Mouse (Mus musculus) midbrain, embryonic 14.5 days (tissue): Measurements from ENCODE around the gene Aktip. TPM values are rescaled to one million over a fixed set of nuclear protein-coding genes. Genes with fewer than 3 reads are reported as not detected.

Experiments
- ATAC-seq: fragments of 200-750 bp; cut with Nextera tagmentation; 2 replicates; pipeline ENCODE4 v1.8.0; 2017; ENCODE audit warnings: moderate number of reproducible peaks, moderate library complexity; ENCODE audit not compliant: low FRiP score, low TSS enrichment
- DNase-seq: peaks from one replicate; pipeline ENCODE4 v3.0.0-alpha.2; 2015
- H3K27ac ChIP-seq: fragments of 300-500 bp; sonication (generic); replicated peaks from 2 replicates; pipeline ENCODE4 v1.5.1; 2014; ENCODE audit warnings: mild to moderate bottlenecking, low read depth, low read length, moderate library complexity
- H3K27me3 ChIP-seq: fragments of 300-500 bp; sonication (generic); 2 replicates; pipeline ENCODE4 v1.6.1; 2014; ENCODE audit warnings: low read length, control low read depth, mixed read lengths; ENCODE audit not compliant: control insufficient read depth, insufficient read depth
- H3K36me3 ChIP-seq: fragments of 300-500 bp; sonication (generic); 2 replicates; pipeline ENCODE4 v1.6.1; 2014; ENCODE audit warnings: low read length, control low read depth; ENCODE audit not compliant: control insufficient read depth, insufficient read depth
- H3K4me1 ChIP-seq: fragments of 300-500 bp; sonication (generic); 2 replicates; pipeline ENCODE4 v1.6.1; 2014; ENCODE audit warnings: mild to moderate bottlenecking, antibody characterized with exemption, low read length, control low read depth; ENCODE audit not compliant: control insufficient read depth, insufficient read depth
- H3K4me2 ChIP-seq: fragments of 300-500 bp; sonication (generic); 2 replicates; pipeline ENCODE4 v1.6.1; 2014; ENCODE audit warnings: mild to moderate bottlenecking, low read length, moderate library complexity
- H3K4me3 ChIP-seq: fragments of 300-500 bp; sonication (generic); replicated peaks from 2 replicates; pipeline ENCODE4 v1.5.1; 2014; ENCODE audit warnings: low read depth, low read length
- H3K9ac ChIP-seq: fragments of 300-500 bp; sonication (generic); replicated peaks from 2 replicates; pipeline ENCODE4 v1.6.1; 2014; ENCODE audit warnings: mild to moderate bottlenecking, low read length, moderate library complexity
- H3K9me3 ChIP-seq: fragments of 300-500 bp; sonication (generic); 2 replicates; pipeline ENCODE4 v1.6.1; 2016; ENCODE audit warnings: low read length, control low read depth, mixed read lengths; ENCODE audit not compliant: control insufficient read depth
- WGBS: fragments of 180-500 bp; shearing (Covaris S2); extraction: QIAGEN DNeasy Blood & Tissue Kit; methylation state at CpG from one replicate; pipeline ENCODE4 v1.1.7; 2014; 5-methylcytosine and 5-hydroxymethylcytosine counted together
- polyA plus RNA-seq: library from polyadenylated mRNA; unstranded; fragments of >200 nt; fragmentation: Nextera tagmentation; extraction: Ambion mirVana; gene quantifications from 2 replicates; pipeline ENCODE4 v1.2.1, GENCODE M21; 2014

Gene Aktip
- 131 and 143 TPM in 2 replicates for polyA plus RNA-seq

GRCm38 (mm10) chr8:91199876-91200275, at the start of gene Aktip:
TSS of gene Aktip (minus strand) at chr8:91199976.
- no peaks in the 10 kb centered on the region for H3K9me3 ChIP-seq
- H3K27ac ChIP-seq: no peak within 1 kb of the TSS
- H3K36me3 ChIP-seq: no peaks in the 10 kb centered on the region
- WGBS: 94% methylated on average over 7 of the region's 7 CpGs
- no peaks in the 10 kb centered on the region for H3K27me3 ChIP-seq
- H3K9ac ChIP-seq: no peak within 1 kb of the TSS
- H3K4me3 ChIP-seq: no peak within 1 kb of the TSS
- DNase-seq: no peak
- no peak for ATAC-seq
- H3K4me2 ChIP-seq: no peak within 1 kb of the TSS
- H3K4me1 ChIP-seq: no peaks in the 10 kb centered on the region

- WGBS: 65% methylated on average over 4 of the region's 4 CpGs
- no peak for ATAC-seq
These were observed 46.2 kb upstream of the Aktip start for GRCm38 (mm10) chr8:91245821-91246454.

GRCm38 (mm10) chr8:91242721-91243120, 42.9 kb upstream of the Aktip start:
- no peak overlapping the region for H3K9ac ChIP-seq
- H3K27ac ChIP-seq: no peak overlapping the region
- DNase-seq (no peak), ATAC-seq (no peak)
- no peak overlapping the region for H3K4me3 ChIP-seq
- 87% methylated on average over 1 of the region's 1 CpGs for WGBS
- H3K4me2 ChIP-seq: no peak overlapping the region
- H3K36me3 ChIP-seq: 0 out of 2 replicates have a peak, but pooled peaks cover 3% of the 10 kb centered on the region
- no peaks in the 10 kb centered on the region for H3K9me3 ChIP-seq
- H3K27me3 ChIP-seq: no peaks in the 10 kb centered on the region
- H3K4me1 ChIP-seq: no peaks in the 10 kb centered on the region

More at GRCm38 (mm10) chr8:91245821-91246454, 46.2 kb upstream of the Aktip start:
- no peak overlapping the region for H3K9ac ChIP-seq
- H3K27me3 ChIP-seq: no peaks in the 10 kb centered on the region
- no peak for DNase-seq
- H3K4me1 ChIP-seq: no peaks in the 10 kb centered on the region
- peaks cover 3% of the 10 kb centered on the region; the same call in 1 of the 2 replicates for H3K36me3 ChIP-seq
- no peak overlapping the region for H3K4me3 ChIP-seq
- no peak overlapping the region for H3K4me2 ChIP-seq
- H3K27ac ChIP-seq: no peak overlapping the region
- no peaks in the 10 kb centered on the region for H3K9me3 ChIP-seq

GRCm38 (mm10) chr8:91241873-91242519, 42.2 kb upstream of the Aktip start:
- Histone ChIP-seq H3K9me3 (no peaks in the 10 kb centered on the region), H3K4me3 (no peak overlapping the region), H3K27ac (no peak overlapping the region), H3K4me1 (no peaks in the 10 kb centered on the region), H3K36me3 (0 out of 2 replicates have a peak, but pooled peaks cover 3% of the 10 kb centered on the region), H3K9ac (no peak overlapping the region), H3K4me2 (no peak overlapping the region), H3K27me3 (no peaks in the 10 kb centered on the region)
- WGBS: 77% methylated on average over 8 of the region's 8 CpGs
- no peak for DNase-seq
- ATAC-seq: no peak

GRCm38 (mm10) chr8:91241371-91241770, 41.6 kb upstream of the Aktip start:
- peak; percentile 53 for DNase-seq
- no peak overlapping the region for H3K4me3 ChIP-seq
- no peaks in the 10 kb centered on the region for H3K4me1 ChIP-seq
- no peaks in the 10 kb centered on the region for H3K9me3 ChIP-seq
- 0 out of 2 replicates have a peak, but pooled peaks cover 3% of the 10 kb centered on the region for H3K36me3 ChIP-seq
- WGBS: 39% methylated on average over 5 of the region's 5 CpGs
- no peak overlapping the region for H3K27ac ChIP-seq
- no peak overlapping the region for H3K4me2 ChIP-seq
- ATAC-seq: no peak
- no peaks in the 10 kb centered on the region for H3K27me3 ChIP-seq
- no peak overlapping the region for H3K9ac ChIP-seq

GRCm38 (mm10) chr8:91237191-91237590, 37.4 kb upstream of the Aktip start:
- Histone ChIP-seq H3K4me1 (0 out of 2 replicates have a peak, but pooled peaks cover 3% of the 10 kb centered on the region), H3K4me2 (no peak overlapping the region), H3K27ac (no peak overlapping the region), H3K27me3 (no peaks in the 10 kb centered on the region), H3K9ac (no peak overlapping the region), H3K4me3 (no peak overlapping the region), H3K36me3 (no peaks in the 10 kb centered on the region), H3K9me3 (no peaks in the 10 kb centered on the region)
- DNase-seq (no peak), ATAC-seq (no peak)
- WGBS: 85% methylated on average over 2 of the region's 2 CpGs

- peak; percentile 56 for DNase-seq
These were observed 34.3 kb upstream of the Aktip start for GRCm38 (mm10) chr8:91234097-91234496.

GRCm38 (mm10) chr8:91227421-91227841, 27.7 kb upstream of the Aktip start:
- Histone ChIP-seq H3K4me2 (no peak overlapping the region), H3K9ac (no peak overlapping the region), H3K27me3 (no peaks in the 10 kb centered on the region), H3K4me3 (no peak overlapping the region), H3K27ac (no peak overlapping the region), H3K9me3 (no peaks in the 10 kb centered on the region), H3K36me3 (peaks cover 4% of the 10 kb centered on the region), H3K4me1 (no peaks in the 10 kb centered on the region)
- DNase-seq: no peak
- ATAC-seq: no peak
- WGBS: 96% methylated on average over 7 of the region's 7 CpGs

More at GRCm38 (mm10) chr8:91234097-91234496, 34.3 kb upstream of the Aktip start:
- H3K9ac ChIP-seq: no peak overlapping the region
- no peak overlapping the region for H3K4me3 ChIP-seq
- H3K4me2 ChIP-seq: no peak overlapping the region
- H3K27ac ChIP-seq: no peak overlapping the region
- H3K4me1 ChIP-seq: 0 out of 2 replicates have a peak, but pooled peaks cover 3% of the 10 kb centered on the region
- no peaks in the 10 kb centered on the region for H3K9me3 ChIP-seq
- no peaks in the 10 kb centered on the region for H3K27me3 ChIP-seq
- 31% methylated on average over 2 of the region's 2 CpGs for WGBS
- ATAC-seq: no peak; the same call in 1 of the 2 replicates
- H3K36me3 ChIP-seq: peaks cover 4% of the 10 kb centered on the region; the same call in 1 of the 2 replicates
